Mouse (Mus musculus) left cerebral cortex, adult 2 months (tissue): Measurements from ENCODE around the gene Nab2. TPM values are rescaled to one million over a fixed set of nuclear protein-coding genes. Genes with fewer than 3 reads are reported as not detected.

Source experiments
- DNase-seq, 2 experiments: peaks; one replicate each; pipeline ENCODE4 v3.0.0; 2021 to 2022; ENCODE audit warnings: low spot score in 2 of 2, mixed read lengths in 1 of 2; ENCODE audit errors: extremely low spot score in 1 of 2
- H3K27ac ChIP-seq: fragments of 200-600 bp; 2 replicates; pipeline ENCODE4 v1.8.1; 2022
- H3K4me3 ChIP-seq: fragments of 200-600 bp; 2 replicates; pipeline ENCODE4 v1.8.1; 2022
- CTCF ChIP-seq: fragments of 200-600 bp; IDR thresholded peaks from 2 replicates; pipeline ENCODE4 v1.8.1; 2022; ENCODE audit warnings: antibody characterized with exemption, mild to moderate bottlenecking, moderate library complexity
- intact Hi-C: fragments of 180-260 bp; cut with DNase I; formaldehyde crosslinking; loops from one replicate; pipeline ENCODE4 v1.15.1; 2025
- total RNA-seq, 2 experiments: library from RNA; stranded (reverse); gene quantifications; 2 replicates each; pipeline ENCODE4 v1.2.3; 2021

The Nab2 gene
- total RNA-seq, 2 experiments from 2014 or later, result 44.9 to 67.4 TPM

- TF ChIP-seq CTCF, result peak; percentile 88
- no peak for DNase-seq
- no peak overlapping the region for H3K4me3 ChIP-seq
- no peak overlapping the region for H3K27ac ChIP-seq
- intact Hi-C loops, result loop anchor here (2.0 to 5.0 kb wide), 3 partner anchors 40 to 313 kb away; partner anchors contain the start of gene Hsd17b6
Observed at GRCm38 (mm10) chr10:127694636-127695035, 26.3 kb upstream of the Nab2 start.

GRCm38 (mm10) chr10:127691053-127691452 lies 22.7 kb upstream of the Nab2 start:
- no peak overlapping the region for H3K4me3 ChIP-seq
- no peak overlapping the region for H3K27ac ChIP-seq
- TF ChIP-seq CTCF, result peak; percentile 3; the same call in 1 of the 2 replicates
- DNase-seq, result no peak
- intact Hi-C loops, result no loop called here

GRCm38 (mm10) chr10:127682886-127683285 lies 14.5 kb upstream of the Nab2 start:
- TF ChIP-seq CTCF, result no peak
- DNase-seq, result no peak

GRCm38 (mm10) chr10:127679881-127680280 lies 11.5 kb upstream of the Nab2 start:
- Histone ChIP-seq H3K27ac (no peak overlapping the region), H3K4me3 (no peak overlapping the region)
- TF ChIP-seq CTCF, result no peak
- intact Hi-C loops, result loop anchor here (2.0 to 5.0 kb wide), 2 partner anchors 57 to 257 kb away; no protein-coding TSS in a partner anchor
- DNase-seq, result no peak

More at GRCm38 (mm10) chr10:127682886-127683285, 14.5 kb upstream of the Nab2 start:
- intact Hi-C loops, result no loop called here
- Histone ChIP-seq H3K27ac (no peak overlapping the region), H3K4me3 (no peak overlapping the region)

- no peak for TF ChIP-seq CTCF
- H3K4me3 ChIP-seq, result no peak overlapping the region
- intact Hi-C loops, result loop anchor here (2.0 to 5.0 kb wide), 2 partner anchors 58 to 258 kb away; no protein-coding TSS in a partner anchor
- DNase-seq, result no peak
- no peak overlapping the region for H3K27ac ChIP-seq
Observed at GRCm38 (mm10) chr10:127679208-127679607, 10.8 kb upstream of the Nab2 start.

GRCm38 (mm10) chr10:127677591-127678336 lies 9.4 kb upstream of the Nab2 start:
- Histone ChIP-seq H3K27ac (no peak overlapping the region), H3K4me3 (peak overlapping the region; percentile 66)
- peak; percentile 77 for TF ChIP-seq CTCF
- peak in 1 of 2 experiments; percentile 51 for DNase-seq
- intact Hi-C loops, result loop anchor here (2.0 to 5.0 kb wide), 2 partner anchors 59 to 260 kb away; no protein-coding TSS in a partner anchor

- DNase-seq, result peak; percentile 88 to 93
- Histone ChIP-seq H3K4me3 (peak overlapping the region; percentile 66), H3K27ac (peak overlapping the region; percentile 89)
- TF ChIP-seq CTCF, result no peak
- intact Hi-C loops, result loop anchor here (5.0 kb wide), 1 partner anchor 260 kb away; no protein-coding TSS in a partner anchor
Observed at GRCm38 (mm10) chr10:127676691-127677548, 8.6 kb upstream of the Nab2 start.

- Histone ChIP-seq H3K4me3 (peak overlapping the region; percentile 48), H3K27ac (peak overlapping the region; percentile 89)
- no peak for DNase-seq
- intact Hi-C loops, result loop anchor here (2.0 to 5.0 kb wide), 2 partner anchors 33 to 261 kb away; partner anchors contain the start of gene Stat6
- TF ChIP-seq CTCF, result no peak
Observed at GRCm38 (mm10) chr10:127675859-127676398, 7.6 kb upstream of the Nab2 start.

- TF ChIP-seq CTCF, result peak; percentile 100
- Histone ChIP-seq H3K4me3 (no peak overlapping the region), H3K27ac (peak overlapping the region; percentile 50; the same call in 1 of the 2 replicates)
- DNase-seq, result peak; percentile 87 to 89
- intact Hi-C loops, result loop anchor here (2.0 to 5.0 kb wide), 2 partner anchors 32 to 262 kb away; partner anchors contain the start of gene Stat6
Observed at GRCm38 (mm10) chr10:127674794-127675522, 6.6 kb upstream of the Nab2 start.

GRCm38 (mm10) chr10:127674046-127674655 lies 5.8 kb upstream of the Nab2 start:
- no peak overlapping the region for H3K4me3 ChIP-seq
- no peak for DNase-seq
- no peak overlapping the region for H3K27ac ChIP-seq
- TF ChIP-seq CTCF, result no peak
- intact Hi-C loops, result loop anchor here (2.0 kb wide), 1 partner anchor 31 kb away; the partner anchor contains the start of gene Stat6
